Mouse (Mus musculus) cerebellum, adult 11 months (tissue): ENCODE data around the gene Taok3.

Experiments used
- DNase-seq: peaks from one replicate; pipeline ENCODE4 v3.0.0; 2022

Taok3 gene

GRCm38 (mm10) chr5:117184832-117185231 is 64.9 kb downstream of the Taok3 start:
- DNase-seq, result no peak

- no peak for DNase-seq
Measured at GRCm38 (mm10) chr5:117185673-117186072, 65.7 kb downstream of the Taok3 start.

GRCm38 (mm10) chr5:117192061-117192460 is 72.1 kb downstream of the Taok3 start:
- DNase-seq, result peak; percentile 39

GRCm38 (mm10) chr5:117193748-117194147 is 73.8 kb downstream of the Taok3 start:
- no peak for DNase-seq

GRCm38 (mm10) chr5:117194672-117195071 is 74.7 kb downstream of the Taok3 start:
- no peak for DNase-seq

GRCm38 (mm10) chr5:117196551-117196950 is 76.6 kb downstream of the Taok3 start:
- DNase-seq, result no peak

- no peak for DNase-seq
Measured at GRCm38 (mm10) chr5:117198390-117198789, 78.5 kb downstream of the Taok3 start.

- DNase-seq, result no peak
Measured at GRCm38 (mm10) chr5:117207286-117207685, 87.4 kb downstream of the Taok3 start.

GRCm38 (mm10) chr5:117214016-117214415 is 94.1 kb downstream of the Taok3 start:
- DNase-seq, result no peak

GRCm38 (mm10) chr5:117231059-117231458 is 111.1 kb downstream of the Taok3 start:
- DNase-seq, result no peak

- no peak for DNase-seq
Measured at GRCm38 (mm10) chr5:117236540-117236939, 116.6 kb downstream of the Taok3 start.

- DNase-seq, result no peak
Measured at GRCm38 (mm10) chr5:117239106-117239505, 119.2 kb downstream of the Taok3 start.

GRCm38 (mm10) chr5:117240321-117240731 is 120.4 kb downstream of the Taok3 start:
- peak; percentile 21 for DNase-seq

- peak; percentile 50 for DNase-seq
Measured at GRCm38 (mm10) chr5:117240761-117241322, 120.9 kb downstream of the Taok3 start.

- DNase-seq, result peak; percentile 63
Measured at GRCm38 (mm10) chr5:117241935-117242531, 122.1 kb downstream of the Taok3 start.

GRCm38 (mm10) chr5:117242671-117243478 is 122.9 kb downstream of the Taok3 start:
- peak; percentile 33 for DNase-seq

GRCm38 (mm10) chr5:117245170-117245569 is 125.2 kb downstream of the Taok3 start:
- no peak for DNase-seq

- no peak for DNase-seq
Measured at GRCm38 (mm10) chr5:117248351-117248750, 128.4 kb downstream of the Taok3 start.

- no peak for DNase-seq
Measured at GRCm38 (mm10) chr5:117250796-117251195, 130.9 kb downstream of the Taok3 start.

GRCm38 (mm10) chr5:117251763-117252162 is 131.8 kb downstream of the Taok3 start:
- no peak for DNase-seq

- DNase-seq, result no peak
Measured at GRCm38 (mm10) chr5:117258276-117258675, 138.3 kb downstream of the Taok3 start.

- DNase-seq, result no peak
Measured at GRCm38 (mm10) chr5:117263566-117263965, 143.6 kb downstream of the Taok3 start.

GRCm38 (mm10) chr5:117264701-117265100 is 144.8 kb downstream of the Taok3 start:
- DNase-seq, result no peak

GRCm38 (mm10) chr5:117267913-117268312 is 148.0 kb downstream of the Taok3 start:
- no peak for DNase-seq
